Mouse (Mus musculus): ENCODE data around the gene Wdr90. TPM values are rescaled to one million over a fixed set of nuclear protein-coding genes. Genes with fewer than 3 reads are reported as not detected.

The Wdr90 gene
- total and polyA plus RNA-seq, 2 experiments from 2014 or later = 13.2 to 40.2 TPM

DNA sequence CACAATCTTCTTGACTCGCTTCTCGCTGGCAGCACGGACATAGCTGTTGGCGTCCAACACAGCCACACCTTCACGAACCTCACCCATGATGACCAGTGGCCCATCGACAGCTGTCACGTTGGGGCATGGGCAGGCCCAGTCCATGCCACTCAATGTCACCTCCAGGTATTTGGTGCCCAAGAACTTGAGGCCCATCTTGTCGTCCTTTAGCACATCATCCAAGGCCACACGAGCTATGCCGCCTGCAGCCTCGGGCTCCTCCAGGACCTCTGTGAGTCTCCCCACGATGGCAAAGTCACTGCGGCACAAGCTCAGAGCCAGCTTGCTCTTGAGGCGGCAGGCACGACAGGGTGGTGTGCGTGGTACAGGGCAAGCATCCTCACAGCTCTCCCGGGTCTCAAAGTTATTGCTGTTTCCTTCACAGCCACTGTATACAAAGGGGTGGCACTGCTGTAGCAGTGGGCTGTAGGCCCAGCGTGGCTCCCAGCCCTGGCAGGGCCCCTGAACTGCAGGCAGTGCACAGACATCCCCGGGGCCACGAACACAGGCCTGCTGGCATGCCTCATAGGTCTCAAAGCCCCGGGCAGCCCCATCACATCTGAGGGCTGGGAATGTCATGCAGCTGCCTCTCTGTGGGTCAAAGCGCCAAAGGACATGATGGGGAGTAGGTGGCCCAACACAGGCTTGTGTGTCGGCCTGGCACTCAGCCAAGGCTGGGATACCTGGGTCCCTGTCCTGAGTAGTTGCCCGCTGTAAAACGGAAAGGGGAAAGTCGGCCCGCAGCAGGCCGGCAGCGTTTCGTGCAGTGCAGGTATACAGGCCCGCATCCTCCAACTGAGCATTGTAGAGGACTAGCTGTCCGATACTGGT, 16.7 kb upstream of the Wdr90 start:
- Histone ChIP-seq H3K27me3 (ENCODE audit: insufficient read depth, low read length) (no peaks in the 10 kb centered on the region), H3K4me3 (ENCODE audit: low read depth, low read length) (no peak overlapping the region), H3K9me3 (ENCODE audit: low read length) (no peaks in the 10 kb centered on the region), H3K4me1 (ENCODE audit: insufficient read depth) (peaks cover 12% of the 10 kb centered on the region; the same call in 1 of the 2 replicates), H3K4me2 (ENCODE audit: low read depth) (no peak overlapping the region), H3K36me3 (ENCODE audit: insufficient read depth) (peaks cover 16% of the 10 kb centered on the region), H3K27ac (ENCODE audit: low read depth, low read length) (no peak overlapping the region), H3K9ac (no peak overlapping the region)
- no peak for TF ChIP-seq CTCF (IDR thresholded peaks at IDR 0.05; ENCODE audit: low read depth)
- no peak for DNase-seq
- WGBS = 93% methylated on average over 32 of the region's 32 CpGs
- ATAC-seq = no peak

DNA sequence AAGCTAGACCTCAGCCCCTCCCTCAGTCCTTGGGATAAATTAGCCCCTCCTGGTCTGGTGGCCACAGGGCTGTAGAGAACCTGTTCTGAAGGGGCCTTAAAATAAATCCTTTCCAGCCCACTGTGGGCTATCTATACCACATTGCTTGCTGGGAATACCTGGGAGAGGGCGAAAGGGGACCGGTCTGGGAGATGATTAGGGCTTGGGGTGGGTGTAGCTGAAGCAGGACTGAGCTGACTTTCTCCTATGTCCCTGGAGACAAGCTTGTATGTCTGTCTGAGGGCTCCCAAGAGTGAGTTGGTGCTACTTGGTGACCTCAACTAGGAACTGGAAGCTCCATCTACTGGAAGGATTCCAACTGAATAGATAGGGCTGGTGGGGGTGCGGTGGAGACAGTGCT, 15.7 kb upstream of the Wdr90 start:
- H3K9me3 ChIP-seq (ENCODE audit: low read length) = no peaks in the 10 kb centered on the region
- no peak for TF ChIP-seq CTCF (IDR thresholded peaks at IDR 0.05; ENCODE audit: low read depth)
- no peak overlapping the region for H3K9ac ChIP-seq
- H3K4me1 ChIP-seq (ENCODE audit: insufficient read depth) = peaks cover 12% of the 10 kb centered on the region; the same call in 1 of the 2 replicates
- no peak overlapping the region for H3K4me3 ChIP-seq (ENCODE audit: low read depth, low read length)
- ATAC-seq = no peak
- WGBS = 97% methylated on average over 3 of the region's 3 CpGs
- H3K4me2 ChIP-seq (ENCODE audit: low read depth) = no peak overlapping the region
- no peak for DNase-seq
- peaks cover 11% of the 10 kb centered on the region for H3K36me3 ChIP-seq (ENCODE audit: insufficient read depth)
- no peaks in the 10 kb centered on the region for H3K27me3 ChIP-seq (ENCODE audit: insufficient read depth, low read length)
- no peak overlapping the region for H3K27ac ChIP-seq (ENCODE audit: low read depth, low read length)

DNA sequence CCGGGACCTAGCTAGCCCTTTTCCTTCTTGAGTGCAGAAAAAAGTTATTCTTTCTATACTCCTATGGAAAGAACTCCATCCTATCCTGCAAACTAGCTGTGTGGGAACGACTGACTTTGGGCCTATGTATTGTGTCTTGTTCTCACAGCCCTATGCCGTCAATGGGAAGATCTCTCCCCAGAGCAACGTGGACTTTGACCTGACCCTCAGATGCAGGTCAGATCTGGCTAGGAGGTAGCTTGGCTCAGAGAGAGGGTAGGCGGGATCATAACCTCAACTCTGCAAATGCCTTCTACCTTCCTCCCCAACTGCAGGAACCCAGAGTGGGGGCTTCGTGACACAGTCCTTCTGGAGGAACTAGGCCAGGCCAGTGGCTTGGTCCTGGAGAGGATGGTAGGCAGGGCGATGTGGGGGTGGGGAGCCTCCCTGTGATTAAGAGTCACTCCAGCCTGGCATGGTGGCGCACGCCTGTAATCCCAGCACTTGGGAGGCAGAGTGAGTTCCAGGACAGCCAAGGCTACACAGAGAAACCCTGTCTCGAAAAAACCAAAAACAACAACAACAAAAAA, 15.1 kb upstream of the Wdr90 start:
- peak overlapping the region; percentile 96 for H3K27ac ChIP-seq (ENCODE audit: low read depth, low read length)

DNA sequence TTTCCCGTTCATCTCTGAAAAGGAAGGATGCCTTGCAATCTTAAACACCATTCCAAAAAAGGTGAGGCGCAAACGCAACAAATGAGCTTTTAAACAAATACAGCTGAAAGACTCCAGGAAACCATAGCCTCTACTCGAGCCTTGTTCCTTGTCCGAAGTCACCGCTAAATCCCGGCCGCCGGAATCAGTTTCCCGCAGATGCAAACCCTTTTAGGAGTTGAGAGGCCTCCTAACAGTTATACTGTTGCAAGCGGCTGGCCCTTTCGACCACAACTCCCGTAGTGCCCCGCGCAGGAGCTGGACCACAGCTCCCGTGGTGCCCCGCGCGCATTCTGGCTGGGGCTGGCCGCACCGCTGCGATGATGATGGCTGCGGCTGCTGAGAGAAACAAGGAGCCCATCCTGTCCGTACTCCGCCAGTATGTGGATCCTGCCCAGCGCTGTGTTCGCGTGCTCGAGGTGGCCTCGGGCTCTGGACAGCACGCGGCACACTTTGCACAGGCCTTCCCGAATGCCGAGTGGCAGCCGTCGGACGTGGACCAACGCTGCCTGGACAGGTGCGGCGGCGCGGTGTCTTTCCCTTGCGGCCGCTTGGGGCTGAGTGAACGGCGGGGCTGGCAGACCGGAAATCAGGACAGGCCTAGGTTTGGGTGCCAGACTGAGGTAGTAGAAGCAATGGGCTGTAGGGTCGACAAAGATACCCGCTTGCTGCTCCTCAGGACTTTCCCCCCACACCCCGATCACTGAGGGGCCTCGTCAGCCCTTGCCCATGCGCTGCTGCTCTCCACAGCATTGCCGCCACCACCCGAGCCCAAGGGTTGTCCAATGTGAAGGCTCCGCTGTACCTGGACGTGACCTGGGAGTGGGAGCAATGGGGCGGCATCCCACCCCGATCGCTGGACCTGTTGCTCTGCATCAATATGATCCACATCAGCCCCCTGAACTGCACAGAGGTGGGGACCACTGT, 14.2 kb upstream of the Wdr90 start:
- Histone ChIP-seq H3K27ac (ENCODE audit: low read depth, low read length) (peak overlapping the region; percentile 96), H3K9me3 (ENCODE audit: low read length) (no peaks in the 10 kb centered on the region), H3K4me2 (ENCODE audit: low read depth) (peak overlapping the region; percentile 70), H3K4me3 (ENCODE audit: low read depth, low read length) (peak overlapping the region; percentile 69), H3K36me3 (ENCODE audit: insufficient read depth) (peaks cover 11% of the 10 kb centered on the region; the same call in 1 of the 2 replicates), H3K27me3 (ENCODE audit: insufficient read depth, low read length) (no peaks in the 10 kb centered on the region), H3K9ac (peak overlapping the region; percentile 89), H3K4me1 (ENCODE audit: insufficient read depth) (peaks cover 12% of the 10 kb centered on the region; the same call in 1 of the 2 replicates)
- WGBS = 1% methylated on average over 59 of the region's 59 CpGs
- ATAC-seq (peak; percentile 95), DNase-seq (peak; percentile 93)
- TF ChIP-seq CTCF (IDR thresholded peaks at IDR 0.05; ENCODE audit: low read depth) = peak; percentile 55

More for the DNA sequence above, 15.1 kb upstream of the Wdr90 start:
- DNase-seq (no peak), ATAC-seq (no peak)
- Histone ChIP-seq H3K9ac (peak overlapping the region; percentile 89), H3K27me3 (ENCODE audit: insufficient read depth, low read length) (no peaks in the 10 kb centered on the region), H3K4me1 (ENCODE audit: insufficient read depth) (peaks cover 12% of the 10 kb centered on the region; the same call in 1 of the 2 replicates), H3K9me3 (ENCODE audit: low read length) (no peaks in the 10 kb centered on the region), H3K36me3 (ENCODE audit: insufficient read depth) (peaks cover 11% of the 10 kb centered on the region), H3K4me3 (ENCODE audit: low read depth, low read length) (peak overlapping the region; percentile 69), H3K4me2 (ENCODE audit: low read depth) (peak overlapping the region; percentile 70)
- no peak for TF ChIP-seq CTCF (IDR thresholded peaks at IDR 0.05; ENCODE audit: low read depth)
- 69% methylated on average over 10 of the region's 10 CpGs for WGBS

DNA sequence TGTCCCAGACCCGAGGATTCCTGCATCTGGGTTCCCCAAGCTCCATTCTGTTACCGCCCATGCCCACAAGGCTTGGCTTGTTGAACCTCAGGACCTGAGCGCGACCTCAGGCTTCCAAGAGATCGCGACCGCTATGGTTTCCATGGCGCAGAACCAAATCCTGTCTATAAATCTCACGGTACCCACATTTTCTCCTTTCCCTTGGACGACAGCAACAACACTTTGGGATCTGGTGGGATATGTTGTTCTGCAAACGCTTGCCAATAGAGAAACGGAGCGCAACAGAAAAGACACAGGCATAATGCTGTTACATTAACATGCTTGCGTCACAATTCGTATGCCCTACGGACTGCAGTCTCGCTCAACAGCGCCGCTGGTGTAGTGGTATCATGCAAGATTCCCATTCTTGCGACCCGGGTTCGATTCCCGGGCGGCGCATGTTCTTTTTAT, 13.4 kb upstream of the Wdr90 start, which contains the start of gene Mettl26:
TSS of gene Mettl26 (plus strand) at position 354 of the 450 bp plus-strand sequence.
- Histone ChIP-seq H3K27me3 (ENCODE audit: insufficient read depth, low read length) (no peaks in the 10 kb centered on the region), H3K4me2 (ENCODE audit: low read depth) (peak within 1 kb of the TSS; percentile 70), H3K9ac (peak within 1 kb of the TSS; percentile 89), H3K36me3 (ENCODE audit: insufficient read depth) (peaks cover 11% of the 10 kb centered on the region; the same call in 1 of the 2 replicates), H3K4me3 (ENCODE audit: low read depth, low read length) (peak within 1 kb of the TSS; percentile 69), H3K27ac (ENCODE audit: low read depth, low read length) (peak within 1 kb of the TSS; percentile 96), H3K9me3 (ENCODE audit: low read length) (no peaks in the 10 kb centered on the region), H3K4me1 (ENCODE audit: insufficient read depth) (peaks cover 12% of the 10 kb centered on the region; the same call in 1 of the 2 replicates)
- under 1% methylated on average over 25 of the region's 25 CpGs for WGBS
- ATAC-seq = peak; percentile 86
- TF ChIP-seq CTCF (IDR thresholded peaks at IDR 0.05; ENCODE audit: low read depth) = peak; percentile 49
- peak; percentile 99 for DNase-seq

DNA sequence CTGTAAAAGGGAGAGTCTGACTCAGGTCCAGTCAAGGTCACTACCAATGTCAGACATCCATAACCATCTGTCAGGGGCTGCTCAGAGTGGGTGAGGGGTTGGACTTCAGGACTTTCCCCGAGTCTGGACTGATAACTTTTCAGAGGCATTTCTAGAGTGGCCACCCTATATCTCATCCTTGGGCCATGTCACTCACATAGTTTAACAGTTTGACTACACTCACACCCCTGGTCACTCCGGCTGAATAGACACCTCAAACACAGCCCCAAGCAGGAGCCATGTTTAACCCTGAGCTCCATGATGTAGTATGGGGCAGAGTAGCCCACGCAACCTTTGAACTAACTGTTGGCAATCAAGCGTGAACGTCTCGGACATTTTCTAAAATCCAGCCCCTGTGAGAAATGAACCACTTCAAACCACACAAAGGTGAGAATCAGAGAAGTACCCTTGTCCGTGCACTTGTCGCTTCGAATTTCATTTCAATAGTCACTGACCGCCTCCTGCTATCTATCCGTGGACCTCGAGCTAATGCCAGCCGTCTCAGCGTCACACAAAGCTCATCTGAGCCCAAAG, 12.9 kb upstream of the Wdr90 start:
- ATAC-seq (no peak), DNase-seq (no peak)
- H3K27ac ChIP-seq (ENCODE audit: low read depth, low read length) = peak overlapping the region; percentile 96
- TF ChIP-seq CTCF (IDR thresholded peaks at IDR 0.05; ENCODE audit: low read depth) = no peak; the same call in 1 of the 2 replicates
- H3K9ac ChIP-seq = peak overlapping the region; percentile 89
- WGBS = 4% methylated on average over 14 of the region's 14 CpGs
- H3K4me1 ChIP-seq (ENCODE audit: insufficient read depth) = peaks cover 12% of the 10 kb centered on the region; the same call in 1 of the 2 replicates
- no peaks in the 10 kb centered on the region for H3K9me3 ChIP-seq (ENCODE audit: low read length)
- H3K27me3 ChIP-seq (ENCODE audit: insufficient read depth, low read length) = no peaks in the 10 kb centered on the region
- peak overlapping the region; percentile 70 for H3K4me2 ChIP-seq (ENCODE audit: low read depth)
- H3K36me3 ChIP-seq (ENCODE audit: insufficient read depth) = peaks cover 11% of the 10 kb centered on the region; the same call in 1 of the 2 replicates
- H3K4me3 ChIP-seq (ENCODE audit: low read depth, low read length) = peak overlapping the region; percentile 69

Data from forebrain, postnatal 0 days (tissue).